ENCODE assay signal across 8 mouse cellular contexts in genomic region chr7:67444523-67444942, GRCm38 (mm10).
DNase-seq lines count a peak whose midpoint lies in the region; ATAC-seq and TF ChIP-seq lines count a peak whose summit lies in the region.

No protein-coding gene starts in this region.

- dilution Hi-C loops in CH12.LX (cut with MboI; ENCODE audit: extremely low pct_ligation_motif_present, extremely low pct_unique_long_range_greater_than_20kb, low sequenced_read_pairs): no loop called here

- H3K4me1 ChIP-seq in heart, embryonic 10.5 days: peaks cover 49% of the 10 kb centered on the region
- peaks cover 51% of the 10 kb centered on the region for H3K4me1 ChIP-seq in heart, embryonic 12.5 days (replicated peaks)
- H3K4me1 ChIP-seq in CH12.LX (ENCODE audit: control insufficient read depth in 1 of 2, insufficient read depth in 2 of 2): peaks cover 19 to 48% of the 10 kb centered on the region in 2 experiments
- H3K4me1 ChIP-seq in midbrain, embryonic 13.5 days (replicated peaks): peaks cover 42% of the 10 kb centered on the region

- H3K27me3 ChIP-seq in heart, embryonic 10.5 days (ENCODE audit: insufficient read depth, poor library complexity, severe bottlenecking): no peaks in the 10 kb centered on the region
- no peaks in the 10 kb centered on the region for H3K27me3 ChIP-seq in heart, embryonic 12.5 days (replicated peaks)
- H3K27me3 ChIP-seq in CH12.LX (replicated peaks): no peaks in the 10 kb centered on the region
- H3K27me3 ChIP-seq in midbrain, embryonic 13.5 days: no peaks in the 10 kb centered on the region

- no peak for TF ChIP-seq CTCF in CH12.LX (conservative IDR thresholded peaks at IDR 0.05 in 1 of 2, IDR thresholded peaks at IDR 0.05 in 1 of 2; ENCODE audit: low read depth in 2 of 2, low read length in 2 of 2)

- no peaks in the 10 kb centered on the region for H3K9me3 ChIP-seq in heart, embryonic 10.5 days
- no peaks in the 10 kb centered on the region for H3K9me3 ChIP-seq in heart, embryonic 12.5 days (replicated peaks)
- peaks cover 12% of the 10 kb centered on the region for H3K9me3 ChIP-seq in CH12.LX (replicated peaks; ENCODE audit: low read length)
- H3K9me3 ChIP-seq in midbrain, embryonic 13.5 days: no peaks in the 10 kb centered on the region

- whole genome bisulfite sequencing in heart, embryonic 10.5 days: 82% methylated on average over 3 of the region's 3 CpGs
- 80% methylated on average over 3 of the region's 3 CpGs for WGBS in heart, embryonic 12.5 days
- 56% methylated on average over 3 of the region's 3 CpGs for WGBS in midbrain, embryonic 13.5 days

- no peak overlapping the region for H3K9ac ChIP-seq in heart, embryonic 12.5 days
- no peak overlapping the region for H3K9ac ChIP-seq in CH12.LX (ENCODE audit: insufficient read depth, low read depth)
- no peak overlapping the region for H3K9ac ChIP-seq in midbrain, embryonic 13.5 days (replicated peaks)

- TF ChIP-seq POLR2A in CH12.LX (IDR thresholded peaks at IDR 0.05; ENCODE audit: low read depth, low read length): no peak

- no peak overlapping the region for H3K4me2 ChIP-seq in heart, embryonic 12.5 days
- no peak overlapping the region for H3K4me2 ChIP-seq in CH12.LX (ENCODE audit: insufficient read depth, low read depth, poor library complexity, severe bottlenecking)
- H3K4me2 ChIP-seq in midbrain, embryonic 13.5 days (replicated peaks): no peak overlapping the region

- ATAC-seq in heart, embryonic 12.5 days (ENCODE audit: insufficient number of reproducible peaks, low FRiP score): no peak; the same call in 1 of the 2 replicates
- peak; percentile 62 for ATAC-seq in midbrain, embryonic 13.5 days

- H3K4me3 ChIP-seq in heart, embryonic 10.5 days: no peak overlapping the region
- no peak overlapping the region for H3K4me3 ChIP-seq in heart, embryonic 12.5 days
- H3K4me3 ChIP-seq in CH12.LX (replicated peaks in 1 of 3; ENCODE audit: low read depth in 2 of 3, low read length in 2 of 3, poor library complexity in 1 of 3): no peak overlapping the region
- H3K4me3 ChIP-seq in midbrain, embryonic 13.5 days (replicated peaks): no peak overlapping the region

- no peak for TF ChIP-seq RAD21 in CH12.LX (IDR thresholded peaks at IDR 0.05; ENCODE audit: low read depth, low read length)

- in situ Hi-C loops in CH12.LX (cut with MboI; ENCODE audit: low pct_ligation_motif_present, low pct_unique_long_range_greater_than_20kb, low sequenced_read_pairs): no loop called here

- no peaks in the 10 kb centered on the region for H3K36me3 ChIP-seq in heart, embryonic 10.5 days
- no peaks in the 10 kb centered on the region for H3K36me3 ChIP-seq in heart, embryonic 12.5 days
- no peaks in the 10 kb centered on the region for H3K36me3 ChIP-seq in CH12.LX (replicated peaks in 1 of 2; ENCODE audit: control insufficient read depth in 1 of 2, insufficient read depth in 1 of 2, low read length in 1 of 2)
- H3K36me3 ChIP-seq in midbrain, embryonic 13.5 days: no peaks in the 10 kb centered on the region

- peak; percentile 18; the same call in 1 of the 2 replicates for TF ChIP-seq EP300 in CH12.LX (IDR thresholded peaks at IDR 0.05; ENCODE audit: low read length)

- peak overlapping the region; percentile 52 for H3K27ac ChIP-seq in heart, embryonic 10.5 days
- no peak overlapping the region for H3K27ac ChIP-seq in heart, embryonic 12.5 days (ENCODE audit: poor library complexity, severe bottlenecking)
- no peak overlapping the region for H3K27ac ChIP-seq in CH12.LX (ENCODE audit: insufficient read depth, low read depth)
- H3K27ac ChIP-seq in midbrain, embryonic 13.5 days: peak overlapping the region; percentile 68

- no peak for DNase-seq in heart, embryonic 10.5 days (ENCODE audit: low spot score)
- no peak for DNase-seq in CH12.LX (ENCODE audit: extremely low read depth)
- peak; percentile 84 for DNase-seq in gastrocnemius, postnatal 25 days
- no peak for DNase-seq in testis, postnatal 14 days (ENCODE audit: low spot score)
- no peak for DNase-seq in frontal cortex, adult 2 months (ENCODE audit: extremely low spot score in 1 of 2, low spot score in 1 of 2)
- DNase-seq in spleen, postnatal 4 days (ENCODE audit: low spot score in 2 of 2): no peak

- no peaks in the 10 kb centered on the region for H3K79me2 ChIP-seq in CH12.LX (replicated peaks; ENCODE audit: control insufficient read depth, extremely low read depth, insufficient read depth, poor library complexity, severe bottlenecking)

TF ChIP-seq in CH12.LX, 34 proteins besides CTCF, POLR2A, EP300 and RAD21:
- TF ChIP-seq MYC (IDR thresholded peaks at IDR 0.05; ENCODE audit: low read depth, low read length): 0 out of 2 replicates have a peak, but pooled peaks have one; percentile 14
- TF ChIP-seq BHLHE40 (IDR thresholded peaks at IDR 0.05; ENCODE audit: low read depth, low read length): 0 out of 2 replicates have a peak, but pooled peaks have one; percentile 6
- TF ChIP-seq ZMIZ1 (IDR thresholded peaks at IDR 0.05; ENCODE audit: low read depth, low read length): no peak

Comparison
In these comparisons a context has a peak if more than half of its experiments do, and no peak if none do; other contexts are left out.
1. H3K27ac ChIP-seq: peak in heart, embryonic 10.5 days (single experiment) and midbrain, embryonic 13.5 days (single experiment); none in heart, embryonic 12.5 days (single experiment) and CH12.LX (single experiment).